Mouse (Mus musculus): ENCODE measurements around the gene Tom1l2. TPM values are rescaled to one million over a fixed set of nuclear protein-coding genes. Genes with fewer than 3 reads are reported as not detected.

The Tom1l2 gene
- polyA plus RNA-seq, 1 experiment from 2014 or later: 24.1 TPM

GRCm38 (mm10) chr11:60316883-60317282 is 35.8 kb downstream of the Tom1l2 start:
- H3K27ac ChIP-seq: no peak overlapping the region
- H3K4me2 ChIP-seq: no peak overlapping the region
- H3K36me3 ChIP-seq: no peaks in the 10 kb centered on the region
- H3K4me3 ChIP-seq (replicated peaks): no peak overlapping the region
- no peak for ATAC-seq (ENCODE audit: insufficient read depth, low FRiP score, low read depth)
- H3K27me3 ChIP-seq (replicated peaks): no peaks in the 10 kb centered on the region
- H3K9me3 ChIP-seq: 0 out of 2 replicates have a peak, but pooled peaks cover 2% of the 10 kb centered on the region
- H3K9ac ChIP-seq: no peak overlapping the region
- H3K4me1 ChIP-seq: peaks cover 25% of the 10 kb centered on the region
- WGBS: 71% methylated on average over 8 of the region's 8 CpGs

GRCm38 (mm10) chr11:60316250-60316649 is 36.5 kb downstream of the Tom1l2 start:
- Histone ChIP-seq H3K9me3 (0 out of 2 replicates have a peak, but pooled peaks cover 2% of the 10 kb centered on the region), H3K9ac (no peak overlapping the region), H3K4me2 (no peak overlapping the region), H3K4me3 (replicated peaks) (no peak overlapping the region), H3K36me3 (no peaks in the 10 kb centered on the region), H3K27ac (no peak overlapping the region), H3K4me1 (peaks cover 32% of the 10 kb centered on the region), H3K27me3 (replicated peaks) (no peaks in the 10 kb centered on the region)
- WGBS: 42% methylated on average over 7 of the region's 7 CpGs
- no peak for ATAC-seq (ENCODE audit: insufficient read depth, low FRiP score, low read depth)

- Histone ChIP-seq H3K9ac (no peak overlapping the region), H3K27me3 (replicated peaks) (no peaks in the 10 kb centered on the region), H3K4me3 (replicated peaks) (no peak overlapping the region), H3K4me2 (peak overlapping the region; percentile 6; the same call in 1 of the 2 replicates), H3K36me3 (no peaks in the 10 kb centered on the region), H3K4me1 (peaks cover 44% of the 10 kb centered on the region), H3K9me3 (0 out of 2 replicates have a peak, but pooled peaks cover 2% of the 10 kb centered on the region), H3K27ac (peak overlapping the region; percentile 78)
- ATAC-seq (ENCODE audit: insufficient read depth, low FRiP score, low read depth): peak; percentile 32; the same call in 1 of the 2 replicates
- 13% methylated on average over 8 of the region's 8 CpGs for WGBS
Measured at GRCm38 (mm10) chr11:60311025-60311854, 41.5 kb downstream of the Tom1l2 start.

GRCm38 (mm10) chr11:60309875-60310274 is 42.8 kb downstream of the Tom1l2 start:
- no peak overlapping the region for H3K4me3 ChIP-seq (replicated peaks)
- no peaks in the 10 kb centered on the region for H3K27me3 ChIP-seq (replicated peaks)
- H3K9me3 ChIP-seq: 0 out of 2 replicates have a peak, but pooled peaks cover 2% of the 10 kb centered on the region
- no peaks in the 10 kb centered on the region for H3K36me3 ChIP-seq
- no peak overlapping the region for H3K9ac ChIP-seq
- H3K27ac ChIP-seq: no peak overlapping the region
- ATAC-seq (ENCODE audit: insufficient read depth, low FRiP score, low read depth): no peak
- no peak overlapping the region for H3K4me2 ChIP-seq
- peaks cover 48% of the 10 kb centered on the region for H3K4me1 ChIP-seq

- H3K9ac ChIP-seq: no peak overlapping the region
- H3K4me2 ChIP-seq: no peak overlapping the region
- no peak overlapping the region for H3K4me3 ChIP-seq (replicated peaks)
- peak overlapping the region; percentile 85 for H3K27ac ChIP-seq
- no peaks in the 10 kb centered on the region for H3K36me3 ChIP-seq
- ATAC-seq (ENCODE audit: insufficient read depth, low FRiP score, low read depth): peak; percentile 86
- WGBS: 44% methylated on average over 12 of the region's 12 CpGs
- 0 out of 2 replicates have a peak, but pooled peaks cover 2% of the 10 kb centered on the region for H3K9me3 ChIP-seq
- peaks cover 48% of the 10 kb centered on the region for H3K4me1 ChIP-seq
- H3K27me3 ChIP-seq (replicated peaks): no peaks in the 10 kb centered on the region
Measured at GRCm38 (mm10) chr11:60308506-60309116, 44.1 kb downstream of the Tom1l2 start.

GRCm38 (mm10) chr11:60308061-60308460 is 44.6 kb downstream of the Tom1l2 start:
- ATAC-seq (ENCODE audit: insufficient read depth, low FRiP score, low read depth): no peak
- H3K36me3 ChIP-seq: no peaks in the 10 kb centered on the region
- peak overlapping the region; percentile 85 for H3K27ac ChIP-seq
- no peak overlapping the region for H3K9ac ChIP-seq
- H3K4me3 ChIP-seq (replicated peaks): no peak overlapping the region
- no peaks in the 10 kb centered on the region for H3K27me3 ChIP-seq (replicated peaks)
- H3K4me1 ChIP-seq: peaks cover 48% of the 10 kb centered on the region
- H3K9me3 ChIP-seq: 0 out of 2 replicates have a peak, but pooled peaks cover 2% of the 10 kb centered on the region
- WGBS: 62% methylated on average over 2 of the region's 2 CpGs
- no peak overlapping the region for H3K4me2 ChIP-seq

- no peak overlapping the region for H3K9ac ChIP-seq
- ATAC-seq (ENCODE audit: insufficient read depth, low FRiP score, low read depth): no peak
- no peaks in the 10 kb centered on the region for H3K27me3 ChIP-seq (replicated peaks)
- H3K27ac ChIP-seq: peak overlapping the region; percentile 85
- H3K36me3 ChIP-seq: no peaks in the 10 kb centered on the region
- H3K4me3 ChIP-seq (replicated peaks): no peak overlapping the region
- H3K4me1 ChIP-seq: peaks cover 45% of the 10 kb centered on the region
- H3K9me3 ChIP-seq: no peaks in the 10 kb centered on the region
- WGBS: 57% methylated on average over 2 of the region's 2 CpGs
- no peak overlapping the region for H3K4me2 ChIP-seq
Measured at GRCm38 (mm10) chr11:60307375-60307825, 45.3 kb downstream of the Tom1l2 start.

GRCm38 (mm10) chr11:60306834-60307233 is 45.9 kb downstream of the Tom1l2 start:
- Histone ChIP-seq H3K9ac (no peak overlapping the region), H3K4me2 (no peak overlapping the region), H3K27me3 (replicated peaks) (no peaks in the 10 kb centered on the region), H3K9me3 (no peaks in the 10 kb centered on the region), H3K36me3 (no peaks in the 10 kb centered on the region), H3K27ac (no peak overlapping the region), H3K4me1 (peaks cover 43% of the 10 kb centered on the region), H3K4me3 (replicated peaks) (no peak overlapping the region)
- no peak for ATAC-seq (ENCODE audit: insufficient read depth, low FRiP score, low read depth)
- 69% methylated on average over 4 of the region's 4 CpGs for WGBS

GRCm38 (mm10) chr11:60305611-60306010 is 47.1 kb downstream of the Tom1l2 start:
- no peaks in the 10 kb centered on the region for H3K27me3 ChIP-seq (replicated peaks)
- no peak overlapping the region for H3K4me2 ChIP-seq
- no peaks in the 10 kb centered on the region for H3K9me3 ChIP-seq
- H3K9ac ChIP-seq: no peak overlapping the region
- no peak for ATAC-seq (ENCODE audit: insufficient read depth, low FRiP score, low read depth)
- H3K4me1 ChIP-seq: peaks cover 31% of the 10 kb centered on the region
- no peaks in the 10 kb centered on the region for H3K36me3 ChIP-seq
- WGBS: 67% methylated on average over 4 of the region's 4 CpGs
- no peak overlapping the region for H3K4me3 ChIP-seq (replicated peaks)
- no peak overlapping the region; the same call in 1 of the 2 replicates for H3K27ac ChIP-seq

- Histone ChIP-seq H3K4me2 (no peak overlapping the region), H3K27ac (no peak overlapping the region), H3K4me3 (replicated peaks) (no peak overlapping the region), H3K36me3 (no peaks in the 10 kb centered on the region), H3K27me3 (replicated peaks) (no peaks in the 10 kb centered on the region), H3K4me1 (peaks cover 20% of the 10 kb centered on the region), H3K9me3 (no peaks in the 10 kb centered on the region), H3K9ac (no peak overlapping the region)
- no peak for ATAC-seq (ENCODE audit: insufficient read depth, low FRiP score, low read depth)
- 73% methylated on average over 2 of the region's 2 CpGs for WGBS
Measured at GRCm38 (mm10) chr11:60303497-60303896, 49.2 kb downstream of the Tom1l2 start.

GRCm38 (mm10) chr11:60302354-60303083 is 50.2 kb downstream of the Tom1l2 start:
- Histone ChIP-seq H3K4me2 (no peak overlapping the region), H3K4me1 (peaks cover 11% of the 10 kb centered on the region; the same call in 1 of the 2 replicates), H3K27ac (peak overlapping the region; percentile 70; the same call in 1 of the 2 replicates), H3K4me3 (replicated peaks) (no peak overlapping the region), H3K9me3 (no peaks in the 10 kb centered on the region), H3K36me3 (no peaks in the 10 kb centered on the region), H3K27me3 (replicated peaks) (no peaks in the 10 kb centered on the region), H3K9ac (no peak overlapping the region)
- no peak for ATAC-seq (ENCODE audit: insufficient read depth, low FRiP score, low read depth)
- WGBS: 53% methylated on average over 10 of the region's 10 CpGs
